Mouse (Mus musculus): ENCODE data around the gene 1700066M21Rik. TPM values are rescaled to one million over a fixed set of nuclear protein-coding genes. Genes with fewer than 3 reads are reported as not detected.
A peak's percentile ranks its signal among the peaks of the same experiment; 100 is the strongest.

Gene 1700066M21Rik
- total and polyA plus RNA-seq, 3 experiments = 9.9 to 11.7 TPM; not detected in 1

DNA sequence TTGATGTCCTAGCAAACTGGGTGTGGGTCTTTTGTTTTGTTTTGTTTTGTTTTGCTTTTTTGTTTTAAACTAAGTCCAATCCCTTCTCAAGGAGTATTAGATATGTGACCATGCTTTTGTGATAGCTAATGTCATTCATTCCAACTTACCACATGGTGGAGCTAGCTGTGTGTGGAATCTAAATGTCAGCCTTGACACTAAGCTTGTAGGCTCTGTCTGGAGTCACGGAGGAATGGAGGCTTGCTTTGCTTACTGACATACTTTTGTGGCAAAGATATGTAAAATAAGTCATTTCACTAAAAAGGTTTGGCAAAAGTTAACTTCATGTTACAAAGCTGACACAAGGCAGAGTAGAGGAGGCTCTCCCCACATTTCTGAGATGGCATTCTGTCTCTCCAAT, 46.3 kb downstream of the 1700066M21Rik start:
- H3K4me3 ChIP-seq (ENCODE audit: control insufficient read depth in 1 of 2, insufficient read depth in 1 of 2, low read depth in 2 of 2, low read length in 2 of 2) = no peak overlapping the region
- no peak overlapping the region for H3K9ac ChIP-seq (ENCODE audit: control insufficient read depth, low read depth, low read length, poor library complexity, severe bottlenecking)
- DNase-seq (ENCODE audit: low read depth, low spot score) = peak; percentile 64
- H3K4me1 ChIP-seq (ENCODE audit: control insufficient read depth in 1 of 2, insufficient read depth in 2 of 2, low read length in 2 of 2) = 0 out of 4 replicates have a peak, but pooled peaks cover 0 to 4% of the 10 kb centered on the region in 2 experiments
- H3K79me2 ChIP-seq (ENCODE audit: control insufficient read depth, insufficient read depth, low read length, poor library complexity) = no peaks in the 10 kb centered on the region
- H3K27ac ChIP-seq (ENCODE audit: control insufficient read depth, low read depth, low read length) = no peak overlapping the region
- no peaks in the 10 kb centered on the region for H3K27me3 ChIP-seq (ENCODE audit: control insufficient read depth in 1 of 2, insufficient read depth in 2 of 2, low read length in 2 of 2)
- TF ChIP-seq ZNF384 (IDR thresholded peaks at IDR 0.05; ENCODE audit: low read depth, low read length) (no peak), CTCF (IDR thresholded peaks at IDR 0.05 in 2 of 3, conservative IDR thresholded peaks at IDR 0.05 in 1 of 3; ENCODE audit: control insufficient read depth in 1 of 3, insufficient read depth in 1 of 3, low read depth in 2 of 3, low read length in 3 of 3, poor library complexity in 1 of 3, severe bottlenecking in 1 of 3) (peak; percentile 34 to 83 (median 35)), SMC3 (IDR thresholded peaks at IDR 0.05; ENCODE audit: low read depth, low read length) (peak; percentile 76), MXI1 (IDR thresholded peaks at IDR 0.05; ENCODE audit: low read depth, low read length) (no peak), POLR2AphosphoS2 (IDR thresholded peaks at IDR 0.05; ENCODE audit: low read length) (no peak), JUND (IDR thresholded peaks at IDR 0.05; ENCODE audit: low read depth, low read length) (no peak), ETS1 (IDR thresholded peaks at IDR 0.05; ENCODE audit: low read depth, low read length) (no peak), RAD21 (IDR thresholded peaks at IDR 0.05; ENCODE audit: low read depth, low read length) (peak; percentile 88), KAT2A (conservative IDR thresholded peaks at IDR 0.05; ENCODE audit: low read depth, low read length) (no peak), MAX (IDR thresholded peaks at IDR 0.05; ENCODE audit: low read length) (no peak), CHD1 (IDR thresholded peaks at IDR 0.05; ENCODE audit: low read depth, low read length) (no peak), CHD2 (IDR thresholded peaks at IDR 0.05; ENCODE audit: low read length) (no peak), HCFC1 (IDR thresholded peaks at IDR 0.05; ENCODE audit: low read depth, low read length) (no peak), TAL1 (IDR thresholded peaks at IDR 0.05; ENCODE audit: low read length) (no peak), GATA1 (IDR thresholded peaks at IDR 0.05; ENCODE audit: low read depth, low read length) (no peak), ZC3H11A (IDR thresholded peaks at IDR 0.05; ENCODE audit: low read depth, low read length) (peak; percentile 48), E2F4 (IDR thresholded peaks at IDR 0.05; ENCODE audit: borderline replicate concordance, low read depth, low read length) (no peak), NELFE (IDR thresholded peaks at IDR 0.05; ENCODE audit: low read depth, low read length) (no peak), MYB (IDR thresholded peaks at IDR 0.05; ENCODE audit: low read depth, low read length) (no peak), RCOR1 (IDR thresholded peaks at IDR 0.05; ENCODE audit: low read depth, low read length) (no peak), USF2 (IDR thresholded peaks at IDR 0.05; ENCODE audit: borderline replicate concordance in 1 of 2, insufficient read depth in 1 of 2, low read depth in 1 of 2, low read length in 2 of 2) (no peak), MAZ (IDR thresholded peaks at IDR 0.05; ENCODE audit: low read depth, low read length) (no peak), ZMIZ1 (IDR thresholded peaks at IDR 0.05; ENCODE audit: low read depth, low read length) (no peak), POLR2A (IDR thresholded peaks at IDR 0.05; ENCODE audit: control insufficient read depth in 1 of 2, insufficient read depth in 1 of 2, low read depth in 1 of 2, low read length in 2 of 2, poor library complexity in 1 of 2) (no peak), BHLHE40 (IDR thresholded peaks at IDR 0.05; ENCODE audit: borderline replicate concordance, low read depth, low read length) (no peak)
- H3K9me3 ChIP-seq (replicated peaks; ENCODE audit: insufficient read depth, low read length) = no peaks in the 10 kb centered on the region
- H3K36me3 ChIP-seq (ENCODE audit: control insufficient read depth in 1 of 2, insufficient read depth in 2 of 2, low read length in 2 of 2) = peaks cover 0 to 3% of the 10 kb centered on the region in 2 experiments; a peak in 1 of 4 replicates
